Mouse (Mus musculus): ENCODE measurements around the gene Daam1.
"Not testable (repeated sequence)": the region's sequence is repeated elsewhere in the genome, so short reads cannot be mapped to it uniquely, and the experiment has no call there.

Gene Daam1

GRCm38 (mm10) chr12:71821743-71822142 lies 9.1 kb upstream of the Daam1 start:
- CTCF ChIA-PET, result interaction anchor here in 1 of 4 experiments (0.6 kb wide), 1 partner anchor 21 kb away, joined by 3 read pairs; no protein-coding TSS in a partner anchor
- POLR2A ChIA-PET, result interaction anchor here in 3 of 4 experiments (0.6 to 1.9 kb wide), 7 partner anchors 9 to 264 kb away, joined by 3 to 9 read pairs (median 3); partner anchors contain the start of gene Daam1 (in 1 of the 3)

DNA sequence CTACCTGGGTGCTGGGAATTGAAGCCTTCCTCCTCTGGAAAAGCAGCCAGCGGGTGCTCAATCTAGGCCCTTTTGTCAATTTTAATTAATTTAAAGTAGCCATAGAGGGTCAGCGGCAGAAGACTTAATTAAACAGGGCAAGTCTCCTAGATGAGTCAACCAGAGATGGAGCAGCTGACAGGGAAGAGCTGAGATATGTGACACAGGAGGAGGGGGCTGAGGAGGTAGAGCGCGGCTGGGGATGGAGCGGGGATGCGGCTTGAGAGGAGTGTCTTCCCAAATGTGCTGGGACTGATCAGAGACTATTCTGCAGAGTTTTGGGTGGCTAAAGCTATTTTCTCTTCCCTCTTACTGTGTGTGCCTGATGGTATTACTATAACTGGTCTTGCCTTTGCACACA lies 6.0 kb upstream of the Daam1 start:
- POLR2A ChIA-PET, result interaction anchor here in 2 of 4 experiments (0.5 to 2.4 kb wide), 8 partner anchors 9 to 261 kb away, joined by 3 to 10 read pairs (median 4); partner anchors contain the start of genes Jkamp (in 1 of the 2) and L3hypdh (in 1 of the 2)
- CTCF ChIA-PET, result no interaction called here

GRCm38 (mm10) chr12:71830139-71830538 lies 739 bp upstream of the Daam1 start:
- POLR2A ChIA-PET, result interaction anchor here in 2 of 4 experiments (0.9 to 2.7 kb wide), 5 partner anchors 16 to 256 kb away, joined by 3 to 17 read pairs (median 3); partner anchors contain the start of genes Jkamp (in 1 of the 2) and L3hypdh (in 1 of the 2)
- CTCF ChIA-PET, result no interaction called here

GRCm38 (mm10) chr12:71831258-71832087 lies 595 bp downstream of the Daam1 start:
- CTCF ChIA-PET, result interaction anchor here in 1 of 4 experiments (0.6 kb wide), 1 partner anchor 331 kb away, joined by 6 read pairs; no protein-coding TSS in a partner anchor
- POLR2A ChIA-PET, result interaction anchor here in 3 of 4 experiments (0.6 to 2.5 kb wide), 21 partner anchors 9 to 1282 kb away, joined by 3 to 17 read pairs (median 4); partner anchors contain the start of genes Jkamp (in 2 of the 3), L3hypdh (in 2 of the 3), Gpr135 (in 1 of the 3) and Six4 (in 1 of the 3)

DNA sequence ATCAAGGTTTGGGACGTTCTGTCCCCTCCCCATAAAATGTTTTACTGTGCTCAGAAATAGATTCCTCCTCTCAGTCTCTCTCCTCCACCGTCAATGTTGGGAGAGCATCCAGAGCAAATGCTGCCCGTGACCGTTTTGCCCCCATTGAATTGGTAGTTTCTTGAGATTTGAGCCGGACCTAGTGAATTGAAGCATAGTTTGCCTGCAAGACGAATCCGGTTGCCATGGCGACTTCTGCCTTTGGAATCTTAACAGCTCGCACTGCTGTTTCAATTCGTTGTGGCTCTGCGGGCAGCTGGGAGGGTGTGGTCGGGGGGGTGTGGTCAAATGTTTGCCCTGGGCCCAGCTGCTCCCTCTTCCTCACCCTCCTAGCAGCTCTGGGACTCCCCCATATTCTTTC lies 1.3 kb downstream of the Daam1 start:
- POLR2A ChIA-PET, result interaction anchor here in 3 of 4 experiments (0.7 to 2.8 kb wide), 19 partner anchors 8 to 254 kb away, joined by 3 to 17 read pairs (median 4); partner anchors contain the start of genes Jkamp (in 2 of the 3), L3hypdh (in 2 of the 3) and Gpr135 (in 1 of the 3)
- CTCF ChIA-PET, result interaction anchor here in 1 of 4 experiments (0.6 kb wide), 1 partner anchor 332 kb away, joined by 6 read pairs; no protein-coding TSS in a partner anchor

- ChIA-PET POLR2A (interaction anchor here in 2 of 4 experiments (0.6 to 2.8 kb wide), 9 partner anchors 8 to 332 kb away, joined by 3 to 11 read pairs (median 4); no protein-coding TSS in a partner anchor), CTCF (no interaction called here)
Measured at GRCm38 (mm10) chr12:71834041-71834440, 3.2 kb downstream of the Daam1 start.

- ChIA-PET POLR2A (interaction anchor here in 2 of 4 experiments (1.0 to 2.4 kb wide), 11 partner anchors 8 to 249 kb away, joined by 3 to 11 read pairs (median 4); partner anchors contain the start of genes Jkamp (in 1 of the 2) and L3hypdh (in 1 of the 2)), CTCF (no interaction called here)
Measured at GRCm38 (mm10) chr12:71835966-71836668, 5.2 kb downstream of the Daam1 start.

GRCm38 (mm10) chr12:71836776-71837175 lies 5.9 kb downstream of the Daam1 start:
- ChIA-PET CTCF (no interaction called here), POLR2A (interaction anchor here in 2 of 4 experiments (0.6 to 2.3 kb wide), 7 partner anchors 8 to 304 kb away, joined by 3 to 9 read pairs (median 3); partner anchors contain the start of genes Jkamp (in 1 of the 2) and L3hypdh (in 1 of the 2))

DNA sequence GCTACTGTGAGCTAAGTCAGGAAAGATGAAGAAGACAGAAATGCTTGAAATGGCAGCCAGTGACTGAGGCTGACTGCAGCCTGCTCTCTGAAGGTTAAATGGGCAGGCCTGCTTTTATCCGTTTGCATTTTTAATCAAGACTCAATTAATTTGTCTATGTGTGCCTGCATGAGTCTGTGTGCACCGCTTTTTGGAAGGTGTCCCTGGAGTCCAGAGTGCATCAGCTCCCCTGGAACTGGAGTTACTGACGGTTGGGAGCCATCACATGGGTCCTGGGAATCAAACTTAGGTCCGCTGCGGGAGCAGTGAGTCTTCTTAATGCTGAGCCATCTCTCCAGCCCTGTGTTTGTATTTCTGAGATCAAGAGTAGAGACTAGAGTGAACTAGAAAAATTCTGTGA lies 6.7 kb downstream of the Daam1 start:
- POLR2A ChIA-PET, result interaction anchor here in 2 of 4 experiments (0.6 to 1.6 kb wide), 4 partner anchors 10 to 303 kb away, joined by 3 to 4 read pairs (median 3); partner anchors contain the start of genes Jkamp (in 1 of the 2) and L3hypdh (in 1 of the 2)
- CTCF ChIA-PET, result no interaction called here

DNA sequence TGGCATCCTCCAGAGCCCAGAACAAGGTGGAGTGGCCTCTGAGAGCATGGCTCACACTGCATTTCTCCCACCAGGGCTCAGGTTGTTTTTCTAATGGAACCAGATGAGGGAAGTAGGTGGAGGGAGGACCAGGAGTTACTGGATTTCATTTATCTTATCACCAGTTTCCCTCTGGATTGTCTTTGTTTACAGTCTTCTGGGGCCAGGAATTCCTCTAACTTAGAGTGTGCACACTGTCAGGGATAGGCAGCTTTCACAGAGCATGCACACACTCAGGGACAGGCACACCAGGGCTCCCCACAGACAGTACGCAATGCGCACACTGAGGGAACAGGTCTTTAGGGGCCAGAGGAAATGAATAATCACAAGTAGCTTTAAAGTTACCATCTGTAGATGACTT lies 7.4 kb downstream of the Daam1 start:
- ChIA-PET CTCF (no interaction called here), POLR2A (interaction anchor here in 2 of 4 experiments (0.7 to 1.3 kb wide), 2 partner anchors 17 to 247 kb away, joined by 3 to 4 read pairs; partner anchors contain the start of genes Jkamp (in 1 of the 2) and L3hypdh (in 1 of the 2))

- ChIA-PET POLR2A (interaction anchor here in 2 of 4 experiments (0.8 to 2.9 kb wide), 7 partner anchors 10 to 243 kb away, joined by 3 to 11 read pairs (median 3); no protein-coding TSS in a partner anchor), CTCF (no interaction called here)
Measured at GRCm38 (mm10) chr12:71839653-71840052, 8.8 kb downstream of the Daam1 start.

- ChIA-PET CTCF (interaction anchor here in 2 of 4 experiments (0.6 to 1.5 kb wide), 2 partner anchors 72 to 539 kb away, joined by 3 to 6 read pairs; no protein-coding TSS in a partner anchor), POLR2A (interaction anchor here in 2 of 4 experiments (1.0 to 2.9 kb wide), 10 partner anchors 9 to 392 kb away, joined by 3 to 11 read pairs (median 4); no protein-coding TSS in a partner anchor)
Measured at GRCm38 (mm10) chr12:71840430-71841186, 9.7 kb downstream of the Daam1 start.

- ChIA-PET CTCF (interaction anchor here in 2 of 4 experiments (0.6 to 1.5 kb wide), 2 partner anchors 73 to 350 kb away, joined by 3 read pairs; no protein-coding TSS in a partner anchor), POLR2A (interaction anchor here in 3 of 4 experiments (0.6 to 2.9 kb wide), 10 partner anchors 9 to 73 kb away, joined by 3 to 11 read pairs (median 4); partner anchors contain the start of gene Daam1 (in 1 of the 3))
Measured at GRCm38 (mm10) chr12:71842006-71842405, 11.1 kb downstream of the Daam1 start.

DNA sequence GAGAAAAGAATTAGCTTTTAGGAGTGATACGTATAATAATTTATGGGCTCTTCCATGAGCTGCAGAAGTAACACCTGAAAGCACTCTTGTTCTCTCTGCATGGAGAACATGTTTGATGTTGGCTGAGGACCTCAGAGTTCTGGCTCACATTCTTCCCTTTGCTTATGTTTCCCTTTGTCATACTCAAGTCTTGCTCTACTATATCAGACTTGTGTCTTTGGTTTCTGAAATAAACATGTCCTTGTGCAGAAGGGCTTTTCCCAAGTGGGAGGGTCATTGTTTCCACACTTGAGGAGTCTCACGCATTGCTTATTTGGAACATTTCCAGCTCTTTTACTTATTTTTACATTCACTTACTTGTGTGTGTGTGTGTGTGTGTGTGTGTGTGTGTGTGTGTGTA lies 11.7 kb downstream of the Daam1 start:
- ChIA-PET POLR2A (interaction anchor here in 3 of 4 experiments (0.6 to 1.6 kb wide), 6 partner anchors 10 to 30 kb away, joined by 3 to 5 read pairs (median 4); partner anchors contain the start of gene Daam1 (in 1 of the 3)), CTCF (interaction anchor here in 1 of 4 experiments (0.6 kb wide), 1 partner anchor 1111 kb away, joined by 4 read pairs; no protein-coding TSS in a partner anchor)

GRCm38 (mm10) chr12:71845486-71845885 lies 14.6 kb downstream of the Daam1 start:
- ChIA-PET POLR2A (interaction anchor here in 1 of 4 experiments (1.1 to 2.4 kb wide), 2 partner anchors 10 to 12 kb away, joined by 4 to 9 read pairs; no protein-coding TSS in a partner anchor), CTCF (no interaction called here)

DNA sequence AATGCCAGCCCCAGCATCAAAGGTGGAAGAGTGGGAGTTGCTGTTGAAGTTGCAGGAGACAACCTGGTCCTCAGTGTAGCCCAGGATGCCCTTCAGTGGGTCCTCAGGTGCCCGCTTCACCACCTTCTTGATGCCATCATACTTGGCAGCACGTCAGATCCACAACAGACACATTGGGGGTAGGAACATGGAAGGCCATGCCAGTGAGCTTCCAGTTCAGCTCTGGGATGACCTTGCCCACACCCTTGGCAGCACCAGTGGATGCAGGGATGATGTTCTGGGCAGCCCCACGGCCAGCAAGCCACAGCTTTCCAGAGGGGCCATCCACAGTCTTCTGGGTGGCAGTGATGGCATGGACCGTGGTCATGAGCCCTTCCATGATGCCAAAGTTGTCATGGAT lies 15.5 kb downstream of the Daam1 start:
- CTCF ChIA-PET, result not testable (repeated sequence)
- POLR2A ChIA-PET, result interaction anchor here in 1 of 4 experiments (2.8 kb wide), 1 partner anchor 12 kb away, joined by 11 read pairs; no protein-coding TSS in a partner anchor

DNA sequence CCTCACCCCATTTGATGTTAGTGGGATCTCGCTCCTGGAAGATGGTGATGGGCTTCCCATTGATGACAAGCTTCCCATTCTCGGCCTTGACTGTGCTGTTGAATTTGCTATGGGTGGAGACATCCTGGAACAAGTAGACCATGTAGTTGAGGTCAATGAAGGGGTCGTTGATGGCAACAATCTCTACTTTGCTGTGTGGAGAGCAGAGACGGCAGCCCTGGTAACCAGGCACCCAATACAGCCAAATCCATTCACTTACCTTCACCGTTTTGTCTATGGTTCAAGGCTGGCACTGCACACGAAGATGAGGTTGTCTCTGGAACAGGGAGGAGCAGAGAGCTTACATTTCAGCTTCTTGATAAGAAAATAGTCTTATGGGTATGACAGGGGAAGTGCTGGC lies 16.1 kb downstream of the Daam1 start:
- POLR2A ChIA-PET, result interaction anchor here in 2 of 4 experiments (0.6 to 2.8 kb wide), 3 partner anchors 12 to 238 kb away, joined by 3 to 11 read pairs (median 3); partner anchors contain the start of genes Jkamp (in 1 of the 2) and L3hypdh (in 1 of the 2)
- CTCF ChIA-PET, result not testable (repeated sequence)
